Mouse (Mus musculus): ENCODE data around the gene Klhdc7a.
"Not testable (repeated sequence)": the region's sequence is repeated elsewhere in the genome, so short reads cannot be mapped to it uniquely, and the experiment has no call there.

Gene Klhdc7a

GRCm38 (mm10) chr4:139967922-139968321 is at the start of gene Klhdc7a:
TSS of gene Klhdc7a (minus strand) at chr4:139968026.
- peak; percentile 87 for DNase-seq

- DNase-seq = no peak
Observed at GRCm38 (mm10) chr4:140015916-140016315, 48.1 kb upstream of the Klhdc7a start.

GRCm38 (mm10) chr4:140010728-140011470 is 43.1 kb upstream of the Klhdc7a start:
- no peak for DNase-seq

GRCm38 (mm10) chr4:140004932-140005331 is 37.1 kb upstream of the Klhdc7a start:
- peak; percentile 35 for DNase-seq

- peak; percentile 70 for DNase-seq
Observed at GRCm38 (mm10) chr4:140004170-140004569, 36.3 kb upstream of the Klhdc7a start.

- DNase-seq = no peak
Observed at GRCm38 (mm10) chr4:140002069-140002468, 34.2 kb upstream of the Klhdc7a start.

GRCm38 (mm10) chr4:140000911-140001310 is 33.1 kb upstream of the Klhdc7a start:
- DNase-seq = no peak

- DNase-seq = no peak
Observed at GRCm38 (mm10) chr4:139999033-139999432, 31.2 kb upstream of the Klhdc7a start.

- no peak for DNase-seq
Observed at GRCm38 (mm10) chr4:139995659-139996058, 27.8 kb upstream of the Klhdc7a start.

- DNase-seq = no peak
Observed at GRCm38 (mm10) chr4:139993111-139993755, 25.4 kb upstream of the Klhdc7a start.

GRCm38 (mm10) chr4:139986913-139987312 is 19.1 kb upstream of the Klhdc7a start:
- DNase-seq = no peak

- DNase-seq = peak; percentile 66
Observed at GRCm38 (mm10) chr4:139978716-139979115, 10.9 kb upstream of the Klhdc7a start.

GRCm38 (mm10) chr4:139977308-139977781 is 9.5 kb upstream of the Klhdc7a start:
- DNase-seq = peak; percentile 36

GRCm38 (mm10) chr4:139974506-139974905 is 6.7 kb upstream of the Klhdc7a start:
- no peak for DNase-seq

GRCm38 (mm10) chr4:139967475-139967891 is 343 bp downstream of the Klhdc7a start:
- peak; percentile 73 for DNase-seq

GRCm38 (mm10) chr4:139966981-139967380 is 845 bp downstream of the Klhdc7a start:
- peak; percentile 7 for DNase-seq

GRCm38 (mm10) chr4:139965596-139966185 is 2.1 kb downstream of the Klhdc7a start:
- DNase-seq = no peak

- DNase-seq = no peak
Observed at GRCm38 (mm10) chr4:139964406-139964805, 3.4 kb downstream of the Klhdc7a start.

GRCm38 (mm10) chr4:139963911-139964310 is 3.9 kb downstream of the Klhdc7a start:
- DNase-seq = no peak

- DNase-seq = no peak
Observed at GRCm38 (mm10) chr4:139963059-139963458, 4.8 kb downstream of the Klhdc7a start.

- DNase-seq = no peak
Observed at GRCm38 (mm10) chr4:139961816-139962215, 6.0 kb downstream of the Klhdc7a start.

- not testable (repeated sequence) for DNase-seq
Observed at GRCm38 (mm10) chr4:139961329-139961728, 6.5 kb downstream of the Klhdc7a start.

- DNase-seq = no peak
Observed at GRCm38 (mm10) chr4:139960724-139961315, 7.0 kb downstream of the Klhdc7a start.
